Mouse (Mus musculus) embryonic facial prominence, embryonic 13.5 days (tissue): ENCODE results near the gene Slc7a15. TPM values are rescaled to one million over a fixed set of nuclear protein-coding genes. Genes with fewer than 3 reads are reported as not detected.
A peak's percentile ranks its signal among the peaks of the same experiment; 100 is the strongest.

Experiments
- ATAC-seq: fragments of 200-750 bp; cut with Nextera tagmentation; 2 replicates; pipeline ENCODE4 v1.8.0; 2017; ENCODE audit warnings: low read depth; ENCODE audit not compliant: insufficient number of reproducible peaks, insufficient read depth, low FRiP score, low TSS enrichment
- H3K27ac ChIP-seq: fragments of 300-500 bp; sonication (generic); 2 replicates; pipeline ENCODE4 v1.5.1; 2015; ENCODE audit warnings: moderate library complexity, mild to moderate bottlenecking, inconsistent platforms
- H3K27me3 ChIP-seq: fragments of 300-500 bp; sonication (generic); 2 replicates; pipeline ENCODE4 v1.6.1; 2015; ENCODE audit warnings: mild to moderate bottlenecking, inconsistent platforms
- H3K36me3 ChIP-seq: fragments of 300-500 bp; sonication (generic); 2 replicates; pipeline ENCODE4 v1.6.1; 2015; ENCODE audit warnings: mild to moderate bottlenecking, inconsistent platforms
- H3K4me1 ChIP-seq: fragments of 300-500 bp; sonication (generic); 2 replicates; pipeline ENCODE4 v1.6.1; 2015; ENCODE audit warnings: inconsistent platforms
- H3K4me2 ChIP-seq: fragments of 300-500 bp; sonication (generic); 2 replicates; pipeline ENCODE4 v1.6.1; 2015; ENCODE audit warnings: moderate library complexity, mild to moderate bottlenecking, inconsistent platforms
- H3K4me3 ChIP-seq: fragments of 300-500 bp; sonication (generic); 2 replicates; pipeline ENCODE4 v1.5.1; 2015; ENCODE audit warnings: mild to moderate bottlenecking, inconsistent platforms
- H3K9ac ChIP-seq: fragments of 300-500 bp; sonication (generic); 2 replicates; pipeline ENCODE4 v1.6.1; 2015; ENCODE audit warnings: mild to moderate bottlenecking, inconsistent platforms
- H3K9me3 ChIP-seq: fragments of 300-500 bp; sonication (generic); 2 replicates; pipeline ENCODE4 v1.6.1; 2016; ENCODE audit warnings: inconsistent platforms
- WGBS: fragments of 180-500 bp; shearing (Covaris S2); methylation state at CpG from one replicate; pipeline ENCODE4 v1.1.7; 2015; ENCODE audit warnings: mixed read lengths; 5-methylcytosine and 5-hydroxymethylcytosine counted together
- polyA plus RNA-seq: library from polyadenylated mRNA; unstranded; fragments of >200 nt; fragmentation: Nextera tagmentation; extraction: Ambion mirVana; gene quantifications from 2 replicates; pipeline ENCODE4 v1.2.1, GENCODE M21; 2015

Slc7a15 gene
- polyA plus RNA-seq, 1 experiment from 2014 or later, result not detected

DNA sequence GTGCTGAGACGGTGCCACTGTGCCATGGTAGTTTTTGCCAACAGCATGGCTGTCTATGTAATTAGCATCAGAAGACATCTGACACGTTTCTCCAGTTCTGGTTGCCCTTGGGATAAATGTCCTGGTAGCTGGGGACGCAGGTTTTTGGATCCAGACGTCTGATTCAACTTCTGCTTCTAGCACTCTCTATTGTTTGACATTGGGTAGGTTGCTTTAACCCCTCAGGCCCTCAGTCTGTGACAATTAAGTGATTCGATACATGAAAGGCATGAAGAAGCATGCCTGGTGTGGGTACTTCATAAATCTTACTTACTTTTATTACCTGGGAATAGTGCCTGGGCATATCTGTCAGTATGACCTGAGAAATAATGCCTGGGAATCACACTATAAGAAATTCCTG lies 74.8 kb downstream of the Slc7a15 start:
- Histone ChIP-seq H3K4me3 (no peak overlapping the region), H3K9me3 (no peaks in the 10 kb centered on the region), H3K27me3 (no peaks in the 10 kb centered on the region), H3K4me1 (peaks cover 8% of the 10 kb centered on the region), H3K9ac (no peak overlapping the region), H3K27ac (no peak overlapping the region), H3K4me2 (no peak overlapping the region), H3K36me3 (no peaks in the 10 kb centered on the region)
- WGBS, result 44% methylated on average over 5 of the region's 5 CpGs
- ATAC-seq, result no peak

- Histone ChIP-seq H3K4me3 (no peak overlapping the region), H3K27ac (no peak overlapping the region), H3K9ac (no peak overlapping the region), H3K9me3 (no peaks in the 10 kb centered on the region), H3K4me1 (peaks cover 8% of the 10 kb centered on the region), H3K4me2 (no peak overlapping the region), H3K36me3 (no peaks in the 10 kb centered on the region), H3K27me3 (no peaks in the 10 kb centered on the region)
- no peak for ATAC-seq
- 85% methylated on average over 2 of the region's 2 CpGs for WGBS
These were observed 76.2 kb downstream of the Slc7a15 start for GRCm38 (mm10) chr12:8522711-8523110.

GRCm38 (mm10) chr12:8521375-8522047 lies 77.4 kb downstream of the Slc7a15 start:
- Histone ChIP-seq H3K4me3 (no peak overlapping the region), H3K9ac (no peak overlapping the region), H3K4me1 (peaks cover 8% of the 10 kb centered on the region), H3K36me3 (no peaks in the 10 kb centered on the region), H3K27ac (no peak overlapping the region; the same call in 1 of the 2 replicates), H3K9me3 (no peaks in the 10 kb centered on the region), H3K4me2 (no peak overlapping the region), H3K27me3 (no peaks in the 10 kb centered on the region)
- 40% methylated on average over 12 of the region's 12 CpGs for whole genome bisulfite sequencing
- no peak for ATAC-seq

GRCm38 (mm10) chr12:8519431-8520160 lies 79.3 kb downstream of the Slc7a15 start:
- Histone ChIP-seq H3K4me1 (peaks cover 8% of the 10 kb centered on the region), H3K36me3 (no peaks in the 10 kb centered on the region), H3K27ac (no peak overlapping the region), H3K9ac (no peak overlapping the region), H3K27me3 (no peaks in the 10 kb centered on the region), H3K4me3 (no peak overlapping the region), H3K9me3 (no peaks in the 10 kb centered on the region), H3K4me2 (no peak overlapping the region)
- WGBS, result 51% methylated on average over 12 of the region's 12 CpGs
- no peak for ATAC-seq

DNA sequence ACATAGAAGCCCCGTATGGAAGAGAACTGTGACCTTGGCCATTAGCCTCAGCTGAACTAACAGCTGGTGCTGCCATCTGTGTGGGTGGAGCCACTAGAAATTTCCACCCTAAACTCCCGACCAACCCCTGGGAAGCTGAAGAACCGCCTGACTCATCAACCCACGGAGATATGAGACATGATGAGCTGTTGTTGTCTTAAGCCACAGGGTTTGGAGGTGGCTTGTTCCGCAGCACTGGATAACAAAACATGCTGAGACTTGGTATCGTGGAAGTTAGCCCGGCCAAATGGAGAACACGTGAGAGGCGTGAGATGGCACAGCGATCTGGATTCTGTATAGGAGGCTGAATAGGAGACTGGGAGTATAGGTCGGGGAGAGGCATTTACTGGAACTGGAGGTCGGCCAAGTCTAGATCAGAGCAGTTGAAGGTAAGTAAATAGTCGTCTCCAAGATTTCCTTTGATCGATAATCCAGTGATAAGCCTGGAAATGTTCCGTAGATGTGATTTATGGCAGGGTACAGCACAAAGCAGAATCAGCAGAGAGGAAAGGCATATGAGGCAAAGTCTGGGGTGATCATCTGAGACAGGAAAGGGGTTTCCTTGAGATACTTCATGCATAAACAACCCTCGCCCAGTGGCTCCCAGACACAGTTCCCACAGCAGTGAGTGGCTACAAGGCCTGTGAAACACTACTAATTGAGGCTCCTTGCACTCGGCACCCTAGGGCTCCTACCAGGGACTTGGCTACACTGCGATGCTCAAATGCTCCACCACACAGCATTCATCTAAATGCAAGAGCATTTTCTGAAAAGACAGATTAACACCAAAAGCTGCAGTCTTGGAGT lies 87.6 kb downstream of the Slc7a15 start:
- Histone ChIP-seq H3K4me2 (no peak overlapping the region), H3K27me3 (no peaks in the 10 kb centered on the region), H3K9ac (no peak overlapping the region), H3K4me1 (no peaks in the 10 kb centered on the region), H3K9me3 (no peaks in the 10 kb centered on the region), H3K27ac (no peak overlapping the region), H3K36me3 (no peaks in the 10 kb centered on the region), H3K4me3 (no peak overlapping the region)
- 75% methylated on average over 18 of the region's 18 CpGs for WGBS
- ATAC-seq, result peak; percentile 62; the same call in 1 of the 2 replicates

DNA sequence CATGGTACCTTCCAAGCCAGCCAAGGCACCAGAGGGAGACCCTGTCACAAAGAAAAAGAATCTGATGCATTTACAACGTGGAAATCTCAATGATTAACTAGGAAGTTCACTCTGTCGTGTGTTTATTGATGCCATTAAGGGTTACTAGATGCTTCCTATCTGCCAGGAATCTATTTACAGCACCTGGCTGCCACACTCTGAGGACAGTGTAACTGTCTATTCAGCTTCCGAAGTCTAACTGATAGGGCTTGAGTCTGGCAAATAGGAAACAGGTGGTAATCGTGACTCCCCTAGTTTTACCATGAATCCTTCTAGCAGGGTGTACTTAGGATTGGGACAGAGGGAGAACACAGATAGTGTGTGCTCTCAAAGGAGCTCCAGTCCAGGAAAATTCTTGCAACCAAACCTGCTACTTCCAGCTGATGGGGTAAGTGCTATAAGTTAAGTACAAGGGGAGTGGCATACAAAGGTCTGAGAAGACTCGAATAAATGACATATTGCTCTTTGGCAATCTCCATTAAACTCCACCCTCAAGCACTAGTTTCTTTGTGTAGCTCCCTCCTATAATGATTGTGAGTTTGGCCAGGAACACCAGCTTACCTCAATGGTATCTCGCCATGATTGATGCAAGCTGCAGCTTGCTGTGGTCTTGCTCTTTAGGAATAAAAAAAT lies 88.4 kb downstream of the Slc7a15 start:
- Histone ChIP-seq H3K9me3 (no peaks in the 10 kb centered on the region), H3K4me3 (no peak overlapping the region), H3K4me2 (no peak overlapping the region), H3K36me3 (no peaks in the 10 kb centered on the region), H3K9ac (no peak overlapping the region), H3K27me3 (no peaks in the 10 kb centered on the region), H3K27ac (no peak overlapping the region), H3K4me1 (no peaks in the 10 kb centered on the region)
- ATAC-seq, result no peak
- WGBS, result 52% methylated on average over 6 of the region's 6 CpGs

GRCm38 (mm10) chr12:8509693-8510092 lies 89.2 kb downstream of the Slc7a15 start:
- Histone ChIP-seq H3K36me3 (no peaks in the 10 kb centered on the region), H3K27ac (no peak overlapping the region), H3K4me1 (no peaks in the 10 kb centered on the region), H3K4me2 (no peak overlapping the region), H3K4me3 (no peak overlapping the region), H3K9ac (no peak overlapping the region), H3K9me3 (no peaks in the 10 kb centered on the region), H3K27me3 (no peaks in the 10 kb centered on the region)
- WGBS, result 70% methylated on average over 5 of the region's 5 CpGs
- ATAC-seq, result no peak

- Histone ChIP-seq H3K36me3 (no peaks in the 10 kb centered on the region), H3K27me3 (no peaks in the 10 kb centered on the region), H3K4me1 (no peaks in the 10 kb centered on the region), H3K9ac (no peak overlapping the region), H3K9me3 (no peaks in the 10 kb centered on the region), H3K27ac (no peak overlapping the region), H3K4me3 (no peak overlapping the region), H3K4me2 (no peak overlapping the region)
- no peak for ATAC-seq
- WGBS, result 74% methylated on average over 9 of the region's 9 CpGs
These were observed 91.7 kb downstream of the Slc7a15 start for GRCm38 (mm10) chr12:8506954-8507707.

GRCm38 (mm10) chr12:8504131-8504530 lies 94.7 kb downstream of the Slc7a15 start:
- H3K4me3 ChIP-seq, result no peak overlapping the region
- H3K9me3 ChIP-seq, result no peaks in the 10 kb centered on the region
- 78% methylated on average over 6 of the region's 6 CpGs for WGBS
- H3K4me2 ChIP-seq, result no peak overlapping the region
- no peaks in the 10 kb centered on the region for H3K36me3 ChIP-seq
- H3K27ac ChIP-seq, result no peak overlapping the region
- H3K4me1 ChIP-seq, result peaks cover 11% of the 10 kb centered on the region
- no peak for ATAC-seq
- no peak overlapping the region for H3K9ac ChIP-seq
- H3K27me3 ChIP-seq, result no peaks in the 10 kb centered on the region

DNA sequence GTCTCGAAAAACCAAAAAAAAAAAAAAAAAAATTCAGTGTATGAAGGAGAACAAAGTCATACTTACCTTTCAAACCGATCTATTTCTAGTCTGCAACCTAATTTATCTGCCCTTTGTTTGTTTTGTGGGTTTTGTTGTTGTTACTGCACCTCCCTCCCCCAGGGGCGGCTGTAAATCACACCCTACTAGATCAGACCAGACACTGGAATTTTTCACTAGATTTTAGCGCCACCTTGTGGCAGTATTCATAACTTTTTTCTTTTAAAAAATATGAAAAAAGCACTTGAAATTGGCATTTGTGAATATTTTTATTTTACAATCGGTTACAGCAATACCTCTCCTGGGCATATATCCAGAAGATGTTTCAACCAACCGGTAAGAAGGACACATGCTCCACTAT lies 96.3 kb downstream of the Slc7a15 start:
- 13% methylated on average over 6 of the region's 6 CpGs for WGBS
- no peak for ATAC-seq
- peaks cover 23% of the 10 kb centered on the region for H3K4me1 ChIP-seq
- H3K4me3 ChIP-seq, result no peak overlapping the region
- H3K9ac ChIP-seq, result no peak overlapping the region
- H3K4me2 ChIP-seq, result no peak overlapping the region
- no peaks in the 10 kb centered on the region for H3K9me3 ChIP-seq
- no peak overlapping the region for H3K27ac ChIP-seq
- H3K36me3 ChIP-seq, result no peaks in the 10 kb centered on the region
- H3K27me3 ChIP-seq, result no peaks in the 10 kb centered on the region
